Mouse (Mus musculus) cerebellum, postnatal 14 days (tissue): ENCODE measurements around the gene Ankrd11.
"Not testable (repeated sequence)": the region's sequence is repeated elsewhere in the genome, so short reads cannot be mapped to it uniquely, and the experiment has no call there.

Source experiments
- DNase-seq, 2 experiments: peaks; one replicate each; pipeline ENCODE4 v3.0.0; 2021; ENCODE audit warnings: mixed read lengths in 2 of 2

Gene Ankrd11

GRCm38 (mm10) chr8:123042158-123042973, at the start of gene Ankrd11:
TSS of gene Ankrd11 (minus strand) at chr8:123042277.
- DNase-seq = peak; percentile 99 to 100

- DNase-seq = no peak
Measured at GRCm38 (mm10) chr8:123087289-123087688, 45.2 kb upstream of the Ankrd11 start.

- peak in 1 of 2 experiments; percentile 11 for DNase-seq
Measured at GRCm38 (mm10) chr8:123083610-123084009, 41.5 kb upstream of the Ankrd11 start.

GRCm38 (mm10) chr8:123082993-123083392, 40.9 kb upstream of the Ankrd11 start:
- DNase-seq = no peak

- DNase-seq = no peak
Measured at GRCm38 (mm10) chr8:123077213-123077612, 35.1 kb upstream of the Ankrd11 start.

- DNase-seq = peak in 1 of 2 experiments; percentile 16
Measured at GRCm38 (mm10) chr8:123071176-123071575, 29.1 kb upstream of the Ankrd11 start.

GRCm38 (mm10) chr8:123066101-123066683, 24.1 kb upstream of the Ankrd11 start:
- DNase-seq = peak in 1 of 2 experiments; percentile 16

GRCm38 (mm10) chr8:123065214-123066100, 23.4 kb upstream of the Ankrd11 start:
- peak; percentile 97 to 98 for DNase-seq

- DNase-seq = no peak
Measured at GRCm38 (mm10) chr8:123064809-123065213, 22.7 kb upstream of the Ankrd11 start.

GRCm38 (mm10) chr8:123064072-123064471, 22.0 kb upstream of the Ankrd11 start:
- no peak for DNase-seq

GRCm38 (mm10) chr8:123062721-123063120, 20.6 kb upstream of the Ankrd11 start, which contains the start of gene Spg7:
TSS of gene Spg7 (plus strand) at chr8:123062942.
- DNase-seq = no peak

GRCm38 (mm10) chr8:123051458-123051857, 9.4 kb upstream of the Ankrd11 start:
- no peak for DNase-seq

- DNase-seq = no peak
Measured at GRCm38 (mm10) chr8:123048402-123048801, 6.3 kb upstream of the Ankrd11 start.

GRCm38 (mm10) chr8:123047827-123048226, 5.8 kb upstream of the Ankrd11 start:
- DNase-seq = no peak

GRCm38 (mm10) chr8:123046706-123047105, 4.6 kb upstream of the Ankrd11 start:
- DNase-seq = no peak

GRCm38 (mm10) chr8:123044743-123045425, 2.8 kb upstream of the Ankrd11 start:
- DNase-seq = not testable (repeated sequence)

GRCm38 (mm10) chr8:123043941-123044340, 1.9 kb upstream of the Ankrd11 start:
- no peak for DNase-seq

- no peak for DNase-seq
Measured at GRCm38 (mm10) chr8:123042974-123043625, 1.0 kb upstream of the Ankrd11 start.

GRCm38 (mm10) chr8:123041774-123042105, 337 bp downstream of the Ankrd11 start:
- no peak for DNase-seq

GRCm38 (mm10) chr8:123041008-123041773, 886 bp downstream of the Ankrd11 start:
- peak; percentile 59 to 76 for DNase-seq

- DNase-seq = no peak
Measured at GRCm38 (mm10) chr8:123040110-123040650, 1.9 kb downstream of the Ankrd11 start.
